Mouse (Mus musculus) E14TG2a.4 (cell line): ENCODE data around the gene Cfd.

Experiments used
- CTCF ChIP-seq: conservative IDR thresholded peaks from 2 replicates; pipeline ENCODE4 v1.5.1; 2014; ENCODE audit warnings: low read length
- NANOG ChIP-seq: IDR thresholded peaks from 2 replicates; pipeline ENCODE4 v1.6.1; 2014; ENCODE audit warnings: borderline replicate concordance, low read length, mixed read lengths

GRCm38 (mm10) chr10:79934272-79934721, 43.6 kb downstream of the Cfd start:
- no peak for TF ChIP-seq CTCF
- no peak for TF ChIP-seq NANOG
